Mouse (Mus musculus): ENCODE results near the gene Fgfr2.

DNA sequence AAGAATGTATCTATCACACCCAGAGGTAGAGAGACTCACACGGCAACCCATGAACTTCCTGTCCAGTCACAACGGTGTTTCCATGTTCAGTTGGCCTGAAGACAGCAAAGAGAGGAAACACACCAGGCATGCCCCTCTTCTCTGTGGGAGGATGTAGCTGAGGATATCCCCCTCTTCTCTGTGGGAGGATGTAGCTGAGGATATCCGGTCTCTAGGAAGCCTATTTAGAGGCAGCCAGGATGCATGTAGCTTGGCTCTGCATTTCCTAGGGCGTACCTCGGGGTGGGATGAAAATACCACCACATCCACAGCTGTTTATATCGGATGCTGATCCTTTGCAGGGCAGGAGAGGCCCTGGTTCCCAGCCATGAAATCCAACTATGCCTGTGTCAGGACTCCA lies 877.4 kb downstream of the Fgfr2 start:
- TF ChIP-seq CTCF (IDR thresholded peaks at IDR 0.05; ENCODE audit: extremely low read depth, insufficient read length, insufficient replicate concordance, low read depth, low read length) (no peak), POLR2A (IDR thresholded peaks at IDR 0.05; ENCODE audit: low read depth, low read length) (no peak)

Measured in small intestine, adult 2 months (tissue).